Mouse (Mus musculus) spleen, postnatal 10 days (tissue): ENCODE measurements around the gene Kif5a.

ENCODE experiments used
- DNase-seq, 2 experiments: peaks; one replicate each; pipeline ENCODE4 v3.0.0; 2021 to 2022; ENCODE audit warnings: low spot score in 2 of 2

The Kif5a gene

DNA sequence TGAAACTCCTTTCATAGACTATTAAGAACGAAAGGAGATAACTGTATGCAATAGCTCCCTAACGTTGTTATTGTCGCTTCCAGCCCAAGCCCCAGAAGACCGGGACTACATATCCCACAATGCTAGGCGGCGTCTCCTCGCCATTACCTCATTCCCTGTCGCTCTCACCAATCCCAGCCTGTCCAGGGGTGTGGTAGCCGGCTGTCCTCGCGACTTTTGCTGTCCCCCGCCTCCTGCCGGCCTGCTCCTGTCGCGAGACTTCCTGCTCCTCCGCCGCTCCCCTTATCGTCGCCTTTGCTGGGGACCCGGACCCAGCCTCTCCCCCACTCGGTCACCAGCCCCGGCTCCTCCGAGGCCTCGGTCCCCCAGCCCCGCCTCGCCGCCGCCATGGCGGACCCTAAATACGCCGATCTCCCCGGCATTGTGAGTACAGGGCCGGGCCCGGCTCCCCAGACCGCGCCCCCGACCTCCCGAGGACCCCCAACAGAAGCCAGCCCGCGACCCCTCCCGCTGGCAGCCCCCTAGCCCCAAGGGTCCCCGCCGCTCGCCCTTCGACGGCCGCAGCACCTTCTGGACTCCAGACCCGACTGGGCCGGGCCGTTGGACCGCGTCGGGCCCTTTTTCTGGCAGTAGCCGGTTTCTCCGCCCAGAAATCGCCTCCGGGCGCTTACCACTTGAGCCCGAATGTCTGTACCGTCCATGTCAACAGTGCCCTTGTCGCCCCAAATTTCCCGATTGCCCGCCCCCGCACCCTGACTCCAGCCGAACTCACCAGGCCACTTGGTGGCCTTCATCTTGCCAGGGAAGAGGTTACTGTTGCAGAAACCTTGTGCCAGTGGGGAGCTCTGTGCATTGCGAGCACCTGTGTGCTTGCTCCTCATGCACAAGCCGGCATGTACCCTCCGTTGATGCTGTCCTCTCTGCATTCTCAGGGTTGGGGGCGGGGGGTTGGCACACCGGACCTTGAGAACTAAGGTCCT, 3.3 kb upstream of the Kif5a start, which contains the start of gene Dctn2:
TSS of gene Dctn2 (plus strand) at position 257 of the 980 bp plus-strand sequence.
- peak; percentile 85 to 96 for DNase-seq

DNA sequence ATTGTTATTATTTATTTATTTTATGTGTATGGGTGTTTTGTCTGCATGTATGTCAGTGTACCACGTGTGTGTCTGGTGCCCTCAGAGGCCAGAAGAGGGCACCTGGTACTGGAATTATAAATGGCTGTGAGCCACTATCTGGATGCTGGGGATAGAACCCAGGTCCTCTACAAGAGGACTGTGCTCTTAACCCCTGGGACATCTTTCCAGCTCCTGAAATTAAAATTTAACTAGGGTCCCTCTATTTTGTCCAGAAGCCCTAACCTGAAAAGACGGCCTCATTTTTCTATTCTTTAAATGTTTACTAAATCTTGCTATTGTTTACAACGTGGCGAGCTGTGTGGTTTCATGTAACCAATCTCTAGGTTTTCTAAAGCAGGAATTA, 2.6 kb upstream of the Kif5a start:
- peak in 1 of 2 experiments; percentile 41 for DNase-seq

DNA sequence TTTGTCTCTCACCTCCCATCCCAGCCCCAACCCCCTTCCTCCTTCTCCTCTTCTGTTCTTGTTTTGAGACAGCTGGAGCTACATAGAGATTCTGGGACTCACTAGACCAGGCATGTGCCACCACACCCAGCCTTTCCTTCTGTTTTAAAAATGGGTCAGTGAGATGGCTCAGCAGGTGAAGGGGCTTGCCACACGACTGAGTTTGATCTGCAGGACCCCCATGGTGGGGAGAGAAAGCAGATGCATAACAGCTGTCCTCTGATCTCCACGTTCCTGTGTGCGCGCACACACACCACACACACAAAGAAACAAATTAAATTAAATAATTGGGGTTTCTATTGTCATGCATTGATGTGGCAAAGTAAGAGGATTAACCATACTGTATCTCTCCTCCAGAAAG, 1.8 kb upstream of the Kif5a start:
- DNase-seq: no peak

DNA sequence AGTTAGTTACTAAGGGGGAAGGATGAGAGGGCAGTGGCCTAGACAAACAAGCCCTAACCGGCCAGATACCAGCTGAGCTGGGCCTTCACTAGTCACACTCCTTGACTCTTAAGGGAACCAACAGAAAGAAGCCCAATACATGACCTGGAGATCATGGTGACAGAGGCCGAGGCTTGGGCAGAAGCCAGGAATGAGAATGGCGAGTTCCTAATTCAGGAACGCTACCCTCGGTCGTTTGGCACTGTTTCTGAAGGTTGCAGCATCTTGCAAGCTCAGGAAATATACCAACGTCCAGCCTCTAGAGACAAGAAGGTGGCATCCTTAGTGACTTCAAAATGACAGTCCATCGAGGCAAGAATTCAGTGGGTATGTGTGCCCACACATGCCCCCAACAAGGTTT, 1.2 kb upstream of the Kif5a start:
- DNase-seq: no peak

DNA sequence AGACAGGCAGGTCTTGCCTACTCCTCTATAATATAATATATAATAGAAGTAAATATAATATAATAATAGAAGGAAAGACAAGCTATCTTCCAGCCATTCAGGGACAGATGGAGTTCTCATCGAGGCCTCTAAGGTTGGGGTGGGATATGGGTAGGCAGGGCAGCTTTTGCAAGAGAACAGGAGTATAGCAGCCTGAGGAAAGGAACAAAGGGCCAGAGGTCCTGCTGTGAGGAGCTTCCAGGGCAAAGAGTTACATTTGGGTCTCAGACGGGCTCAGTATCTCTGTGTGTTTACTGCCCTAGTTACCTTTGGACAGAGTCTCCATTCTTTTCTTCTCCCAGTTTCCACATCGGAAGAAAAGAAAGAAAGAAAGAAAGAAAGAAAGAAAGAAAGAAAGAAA, 483 bp upstream of the Kif5a start:
- no peak for DNase-seq

DNA sequence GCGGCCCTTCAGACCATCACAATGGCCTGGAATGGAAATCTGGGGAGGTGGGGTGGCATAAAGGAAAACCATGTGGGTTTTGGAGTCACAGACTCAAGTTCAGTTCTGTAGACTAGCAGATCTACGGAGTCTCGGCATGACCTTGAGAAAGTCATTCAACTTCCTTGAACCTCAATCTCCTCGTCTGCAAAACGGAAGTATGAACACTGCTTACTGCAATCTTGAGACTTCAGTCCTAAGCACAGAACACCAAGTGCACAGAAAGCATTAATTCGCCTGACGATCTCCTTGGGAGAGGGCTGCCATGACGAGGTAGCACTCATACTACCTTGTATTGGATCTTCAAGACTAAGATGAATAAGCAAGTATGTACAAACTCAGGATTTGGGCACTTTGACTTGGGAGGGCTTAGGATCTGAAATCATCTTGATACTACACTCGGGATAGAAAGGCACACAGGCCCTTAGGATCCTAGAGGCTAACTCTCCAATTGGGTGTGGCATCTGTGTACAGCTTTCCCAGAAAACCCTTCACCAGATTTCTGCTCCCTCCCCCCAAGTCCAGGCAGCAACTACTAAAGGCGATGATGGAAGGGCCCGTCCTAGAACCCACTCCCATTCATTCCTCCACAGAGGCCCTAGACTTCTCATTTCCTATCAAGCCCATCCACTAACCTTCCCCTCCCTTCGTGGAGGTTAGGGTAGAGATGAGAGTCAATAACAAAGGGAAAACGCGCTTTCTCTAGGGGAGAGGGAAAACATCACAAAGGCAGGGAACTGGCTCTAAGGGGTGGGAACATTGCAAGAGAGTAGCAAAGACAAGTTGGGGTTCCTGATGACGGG, 1.2 kb downstream of the Kif5a start:
- DNase-seq: no peak

DNA sequence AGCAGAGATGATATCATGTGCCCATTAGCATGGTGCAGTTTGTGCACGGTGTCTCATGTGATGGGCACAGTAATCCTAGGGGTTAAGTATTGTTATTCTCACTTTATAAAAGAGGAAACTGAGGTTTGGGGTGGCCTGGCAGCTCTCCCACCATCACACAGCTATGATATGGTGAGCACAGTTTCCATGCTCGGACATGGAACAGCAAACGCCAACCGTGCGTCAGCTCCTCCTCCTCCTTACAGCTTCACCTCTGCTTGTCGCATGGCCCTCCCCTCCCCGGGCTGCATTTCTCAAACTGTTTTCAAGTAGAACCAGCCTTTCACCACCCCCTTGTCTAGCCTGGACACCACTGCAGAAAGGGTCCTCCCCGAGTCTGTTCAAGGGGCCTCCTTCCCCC, 4.7 kb downstream of the Kif5a start:
- no peak for DNase-seq

DNA sequence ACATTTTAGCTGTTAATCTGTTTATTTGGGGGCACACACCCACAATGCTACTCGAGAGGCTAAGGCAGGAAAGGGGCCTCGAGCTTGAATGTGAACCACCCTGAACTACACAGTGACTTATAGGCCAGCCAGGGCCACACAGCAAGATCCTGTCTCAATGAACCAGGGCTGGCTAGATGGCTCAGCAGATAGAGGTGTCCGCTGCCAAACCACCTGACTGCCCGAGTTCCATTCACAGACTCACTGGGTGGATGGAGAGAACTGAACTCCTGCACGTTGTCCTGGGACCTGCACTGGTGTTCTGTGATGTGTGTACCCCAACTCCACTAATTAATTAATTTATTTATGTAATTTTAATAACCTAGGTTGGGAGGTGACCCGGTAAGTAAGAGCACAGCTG, 5.4 kb downstream of the Kif5a start:
- no peak for DNase-seq

DNA sequence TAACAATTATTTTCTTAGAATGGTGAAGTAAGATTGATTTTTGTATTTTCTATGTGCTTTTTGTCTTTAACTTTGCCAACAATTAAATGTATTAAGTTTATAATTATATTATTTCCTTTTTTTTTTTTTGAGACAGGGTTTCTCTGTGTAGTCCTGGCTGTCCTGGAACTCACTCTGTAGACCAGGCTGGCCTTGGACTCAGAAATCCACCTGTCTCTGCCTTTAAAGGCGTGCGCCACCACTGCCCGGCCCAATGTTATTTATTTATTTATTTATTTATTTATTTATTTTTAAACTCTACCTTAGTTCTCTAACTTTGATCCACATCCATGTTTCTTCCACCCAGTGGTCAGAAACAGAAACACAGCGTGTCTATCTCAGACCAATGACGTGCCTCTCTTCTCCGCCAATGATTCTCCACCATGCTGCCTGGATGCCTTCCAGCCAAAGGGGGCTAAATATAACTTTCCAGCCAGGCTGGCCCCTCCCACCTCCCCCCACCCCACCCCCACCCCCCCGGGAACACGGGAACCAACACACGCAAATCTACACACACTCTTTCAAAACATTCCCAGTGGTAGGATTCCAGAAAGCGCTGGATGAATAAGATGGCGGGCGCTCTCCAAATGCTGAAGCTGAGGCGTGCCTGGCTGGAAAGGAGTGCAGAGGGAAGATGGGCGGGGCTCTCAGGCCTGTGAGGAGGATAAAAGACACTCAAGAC, 7.4 kb downstream of the Kif5a start:
- peak in 1 of 2 experiments; percentile 51 for DNase-seq

DNA sequence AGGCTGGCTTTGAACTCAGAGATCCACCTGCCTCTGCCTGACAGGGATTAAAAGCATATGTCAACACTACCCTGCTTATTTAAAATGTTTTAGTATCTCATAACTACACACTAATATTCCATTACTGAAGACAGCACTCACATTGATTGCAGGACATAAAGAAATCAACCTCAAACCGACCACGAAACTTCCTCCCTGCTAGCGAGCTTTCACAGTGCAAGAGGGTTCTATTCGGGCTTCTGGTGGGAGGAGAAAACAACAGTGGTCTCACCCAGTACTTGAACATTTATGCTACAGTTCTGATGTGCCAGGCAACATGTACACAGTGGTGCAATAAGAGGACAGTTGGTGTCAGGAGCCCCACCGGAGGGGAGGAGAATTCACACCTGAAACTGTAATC, 12.3 kb downstream of the Kif5a start:
- DNase-seq: no peak

DNA sequence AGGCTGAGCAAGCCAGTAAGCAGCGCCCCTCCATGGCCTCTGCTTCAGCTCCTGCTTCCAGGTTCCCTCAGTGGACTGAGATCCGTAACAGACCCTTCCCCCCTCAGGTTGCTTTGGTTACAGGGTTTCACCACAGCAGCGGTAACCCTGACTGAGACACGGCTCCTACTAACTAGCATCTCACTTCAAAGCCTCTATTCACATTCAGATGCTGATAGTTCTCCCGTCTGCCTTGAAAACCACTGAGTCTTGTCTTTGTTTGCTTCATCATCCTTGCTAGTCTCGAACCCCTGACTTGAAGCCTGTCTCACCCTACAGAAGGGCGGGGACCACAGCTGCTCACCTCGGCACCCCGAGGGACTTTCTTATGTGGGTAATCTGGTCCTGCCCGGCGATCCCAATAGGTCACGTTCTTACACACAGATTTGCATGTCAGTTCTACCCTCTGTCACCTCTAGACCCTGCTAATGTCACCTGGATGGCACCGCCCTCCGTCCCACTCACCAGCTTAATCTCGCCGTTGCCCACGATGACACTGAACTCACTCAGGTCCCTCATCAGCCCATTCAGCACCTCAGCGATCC, 24.8 kb downstream of the Kif5a start:
- DNase-seq: no peak

DNA sequence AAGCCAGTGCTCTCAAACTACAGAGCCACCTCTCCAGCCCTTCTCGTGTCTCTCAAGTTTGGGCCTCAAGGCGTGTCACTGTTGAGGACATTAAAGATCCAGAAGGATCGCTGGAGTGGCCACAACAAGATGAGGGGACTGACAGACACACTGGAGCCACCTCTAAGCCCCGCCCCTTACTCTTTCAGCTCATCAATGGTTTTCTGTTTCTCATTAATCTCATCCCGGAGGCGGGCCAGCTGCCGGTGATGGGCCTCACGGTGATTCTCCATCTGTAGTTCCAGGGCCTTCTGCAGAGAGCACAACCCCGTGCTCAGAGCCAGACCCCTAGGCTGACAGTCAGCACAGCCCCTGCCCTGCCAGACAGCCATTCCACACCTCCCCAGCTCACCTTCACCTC, 26.6 kb downstream of the Kif5a start:
- no peak for DNase-seq

DNA sequence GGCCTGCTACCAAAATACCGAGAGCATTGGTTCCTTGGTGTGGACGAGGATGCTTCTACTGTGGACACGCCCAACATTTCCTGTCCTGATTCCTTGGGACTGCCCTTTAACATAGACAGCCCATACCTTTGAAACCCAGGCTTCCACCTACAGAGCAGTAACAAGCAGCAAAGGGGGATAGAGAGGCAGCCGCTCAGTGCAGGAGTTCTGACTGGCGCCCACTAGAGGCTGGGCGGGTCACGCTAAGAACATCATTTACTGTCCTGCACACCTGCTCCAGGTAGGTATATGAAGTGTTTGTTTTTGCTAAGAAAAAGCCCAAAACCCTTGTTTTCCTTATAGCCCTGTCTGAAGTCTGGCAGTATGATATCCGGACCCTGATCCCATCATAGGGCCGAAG, 30.0 kb downstream of the Kif5a start:
- DNase-seq: peak in 1 of 2 experiments; percentile 46

DNA sequence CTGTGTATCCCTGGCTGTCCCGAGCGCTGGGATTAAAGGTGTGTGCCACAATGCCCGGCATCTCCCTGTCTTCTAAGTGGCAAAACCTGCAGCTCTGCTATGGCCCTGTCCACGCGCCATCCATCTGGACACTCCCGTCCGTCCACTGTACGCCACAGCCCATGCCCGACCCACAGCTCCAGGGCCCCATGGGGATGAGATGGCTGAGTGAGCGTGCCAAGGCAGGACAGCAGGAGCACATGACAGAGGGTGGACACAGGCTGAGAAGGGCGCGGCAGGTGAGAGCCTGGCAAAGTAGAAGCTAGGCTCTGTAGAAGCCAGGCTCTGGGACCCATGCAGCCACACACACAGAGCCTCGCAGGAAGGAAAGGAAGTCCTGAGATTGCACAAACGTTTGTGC, 31.4 kb downstream of the Kif5a start:
- no peak for DNase-seq

DNA sequence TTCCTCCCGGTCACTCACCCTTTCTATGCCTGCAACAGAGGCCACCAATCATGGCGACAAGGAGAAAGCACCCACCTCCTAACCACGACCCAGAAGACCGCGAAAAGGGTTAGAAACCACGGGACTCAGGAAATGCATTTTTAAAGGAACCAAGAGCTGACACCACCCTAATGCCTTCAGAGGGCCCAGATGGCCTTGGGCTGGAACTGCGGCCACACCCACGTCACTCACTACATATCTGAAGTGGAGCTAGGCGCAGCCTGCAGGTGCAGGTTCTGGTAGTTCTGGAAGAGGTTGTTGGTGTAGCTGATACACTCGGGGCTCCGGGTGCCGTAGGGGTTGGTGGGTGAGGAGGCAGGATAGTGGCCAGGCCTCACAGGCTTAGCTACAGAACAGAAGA, 32.5 kb downstream of the Kif5a start:
- no peak for DNase-seq

DNA sequence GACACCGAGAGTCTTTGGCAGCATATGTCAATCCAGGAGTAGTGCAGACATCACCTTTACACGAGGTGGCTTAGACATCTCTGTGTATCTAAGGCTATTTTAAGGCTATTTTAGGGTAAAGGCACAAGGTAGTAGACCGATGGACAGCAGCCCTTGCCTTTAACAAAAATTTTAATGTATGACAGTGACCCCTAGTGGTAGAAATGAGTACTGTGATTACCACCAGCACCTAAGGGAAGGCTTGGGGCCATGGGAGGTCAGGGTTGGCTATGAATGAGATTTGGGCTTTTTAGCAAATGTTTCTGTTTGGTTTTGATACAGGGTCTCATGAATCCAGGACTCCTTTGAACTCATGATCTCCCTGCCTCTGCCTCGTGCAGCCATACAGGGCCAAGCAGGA, 34.3 kb downstream of the Kif5a start:
- peak in 1 of 2 experiments; percentile 25 for DNase-seq

DNA sequence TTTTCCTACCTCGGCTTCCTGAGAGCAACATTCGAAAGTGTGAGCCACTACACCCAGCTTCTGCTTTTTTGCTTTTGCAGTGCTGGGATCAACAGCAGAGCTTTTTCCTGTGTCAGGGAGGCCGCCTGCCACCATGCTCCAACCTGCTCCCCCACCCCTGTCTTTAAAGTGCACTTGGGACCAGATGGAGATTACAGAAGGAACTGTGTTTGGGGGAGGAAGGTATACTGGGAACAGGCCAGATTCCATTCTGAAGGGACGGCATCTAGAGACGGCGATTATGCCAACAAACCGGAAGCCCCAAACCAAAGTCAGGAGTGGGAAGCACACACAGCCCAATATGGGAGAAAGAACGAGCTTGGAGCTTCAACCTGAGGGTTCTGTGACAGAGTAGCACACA, 36.0 kb downstream of the Kif5a start:
- no peak for DNase-seq

DNA sequence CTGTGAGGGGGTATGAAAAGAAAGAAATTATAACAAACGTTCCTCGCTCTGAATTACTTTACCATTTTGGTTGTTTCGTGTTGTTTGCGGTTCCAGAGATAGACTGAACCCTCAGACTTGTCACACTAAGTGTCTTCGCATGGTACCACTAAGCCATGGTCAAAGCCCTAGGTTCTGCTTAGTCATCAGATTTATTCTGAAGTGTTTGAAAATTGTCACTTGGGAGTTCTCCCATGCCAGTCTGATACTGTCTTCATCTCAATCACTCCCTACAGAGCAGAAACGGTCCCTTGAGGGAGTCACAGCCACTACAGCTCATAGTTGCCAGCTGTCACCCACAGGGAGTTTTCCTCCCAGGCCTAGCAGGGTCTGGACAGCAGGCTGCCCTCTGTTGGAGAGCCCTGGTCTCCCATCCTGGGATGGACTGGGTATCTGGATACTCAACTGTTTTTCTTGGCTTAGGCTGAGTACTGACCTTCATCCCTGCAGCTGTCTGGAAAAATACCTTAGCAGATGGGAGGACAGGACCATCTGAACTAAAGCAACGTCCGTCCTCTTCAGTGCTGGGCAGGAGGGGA, 36.7 kb downstream of the Kif5a start:
- DNase-seq: peak in 1 of 2 experiments; percentile 22

DNA sequence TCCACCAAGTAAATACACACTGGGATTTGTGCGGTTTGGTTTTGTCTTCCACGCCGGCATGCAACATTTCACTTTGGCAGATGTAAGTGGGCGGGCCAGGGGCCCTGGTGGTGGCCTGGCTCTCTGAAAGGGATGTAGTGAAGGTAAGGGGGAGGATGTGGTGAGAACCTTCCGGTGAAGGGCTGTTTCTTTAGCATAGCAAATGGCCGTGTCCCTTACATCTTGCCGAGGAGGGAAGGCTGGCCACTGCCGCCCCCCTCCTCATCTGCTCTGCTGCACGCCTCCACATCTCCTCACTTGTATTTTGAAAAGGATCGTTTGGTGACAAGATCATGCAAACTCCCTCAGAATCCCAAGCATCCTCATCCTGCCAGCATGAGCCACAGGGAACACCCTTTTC, 37.4 kb downstream of the Kif5a start:
- peak in 1 of 2 experiments; percentile 45 for DNase-seq

DNA sequence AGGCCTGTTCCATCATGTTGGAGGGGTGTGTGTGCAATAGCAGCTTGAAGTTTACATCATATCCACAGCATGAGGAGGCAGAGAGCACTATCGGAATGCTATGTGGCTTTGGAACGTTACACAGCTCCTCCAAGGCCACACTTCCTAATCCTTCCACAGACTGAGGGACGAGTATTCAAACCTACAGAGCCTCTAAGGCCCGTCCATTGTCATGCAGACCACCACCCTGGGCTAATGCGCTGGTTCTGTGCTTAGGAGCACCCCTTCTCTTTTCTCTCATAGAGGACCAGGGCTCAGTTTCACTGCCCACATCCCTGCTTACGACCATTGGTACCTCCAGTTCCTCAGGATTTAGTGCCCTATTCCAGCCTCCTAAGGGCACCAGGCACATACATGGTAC, 37.9 kb downstream of the Kif5a start:
- DNase-seq: no peak

DNA sequence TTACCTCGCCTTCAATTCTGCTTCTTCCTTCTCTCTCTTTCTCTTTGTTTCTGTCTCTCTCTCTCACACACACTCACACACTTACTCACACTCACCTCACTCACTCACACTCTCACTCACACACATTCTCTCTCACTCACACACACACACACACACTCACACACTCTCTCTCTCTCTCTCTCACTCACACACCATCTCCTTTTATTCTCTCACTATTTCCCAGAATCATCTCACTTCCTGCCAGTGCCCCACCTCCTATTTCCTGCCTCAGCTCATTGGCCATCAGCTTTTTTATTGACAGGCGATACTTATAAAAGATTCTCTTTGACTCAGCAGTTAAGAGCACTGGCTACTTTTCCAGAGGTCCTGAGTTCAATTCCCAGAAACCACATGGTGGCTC, 44.8 kb downstream of the Kif5a start:
- DNase-seq: no peak
